Mouse (Mus musculus) G1E (cell line): Measurements from ENCODE around the gene Hoxd13. TPM values are rescaled to one million over a fixed set of nuclear protein-coding genes. Genes with fewer than 3 reads are reported as not detected.

Source experiments
- ATAC-seq: 2 replicates; pipeline ENCODE4 v1.8.0; 2016; ENCODE audit warnings: mild to moderate bottlenecking; ENCODE audit not compliant: insufficient number of reproducible peaks, poor library complexity, low FRiP score, severe bottlenecking; ENCODE audit errors: extremely low read depth
- DNase-seq: peaks from one replicate; pipeline ENCODE4 v3.0.0; 2012; ENCODE audit warnings: low spot score
- H3K27me3 ChIP-seq: 2 replicates; pipeline ENCODE4 v1.6.1; 2012; ENCODE audit warnings: mild to moderate bottlenecking, low read length, inconsistent platforms; ENCODE audit not compliant: insufficient read depth
- H3K36me3 ChIP-seq: replicated peaks from 2 replicates; pipeline ENCODE3; 2012; ENCODE audit warnings: mild to moderate bottlenecking, inconsistent platforms
- H3K4me1 ChIP-seq: 2 replicates; pipeline ENCODE4 v1.6.1; 2012; ENCODE audit warnings: low read depth, low read length, inconsistent platforms, mixed read lengths; ENCODE audit not compliant: insufficient read depth
- H3K4me3 ChIP-seq: 2 replicates; pipeline ENCODE4 v1.5.1; 2012; ENCODE audit warnings: low read depth, mild to moderate bottlenecking, inconsistent platforms, low read length, moderate library complexity, mixed read lengths
- H3K9me3 ChIP-seq: replicated peaks from 2 replicates; pipeline ENCODE4 v1.6.1; 2012; ENCODE audit warnings: inconsistent platforms
- CTCF ChIP-seq: IDR thresholded peaks from 2 replicates; pipeline ENCODE4 v1.5.1; 2012; ENCODE audit warnings: low read depth, low read length, inconsistent platforms, mixed read lengths
- GATA1 ChIP-seq: IDR thresholded peaks from 2 replicates; pipeline ENCODE4 v1.6.1; 2012; ENCODE audit warnings: borderline replicate concordance, low read length, inconsistent platforms, mixed read lengths
- GATA2 ChIP-seq: IDR thresholded peaks from 2 replicates; pipeline ENCODE4 v1.6.1; 2012; ENCODE audit warnings: low read depth, low read length, inconsistent platforms, borderline replicate concordance
- POLR2AphosphoS5 ChIP-seq: IDR thresholded peaks from 2 replicates; pipeline ENCODE4 v1.6.1; 2012; ENCODE audit warnings: low read depth, low read length, inconsistent platforms; ENCODE audit not compliant: insufficient replicate concordance
- TAL1 ChIP-seq: conservative IDR thresholded peaks from 2 replicates; pipeline ENCODE4 v1.6.1; 2012; ENCODE audit warnings: low read depth, low read length, inconsistent platforms, mixed read lengths
- polyA plus RNA-seq: library from polyadenylated mRNA; stranded (reverse); fragments of >175 nt; gene quantifications from 2 replicates; pipeline ENCODE4 v1.2.3, GENCODE M21; 2012
- total RNA-seq, 2 experiments: library from RNA; stranded (forward) in 1 of 2; stranded (reverse) in 1 of 2; fragments of 200-1000 nt in 1 of 2; fragments of >200 nt in 1 of 2; fragmentation: Nextera tagmentation in 1 of 2; gene quantifications; 2 replicates each; pipeline ENCODE4 v1.2.3; 2014 to 2017

The Hoxd13 gene
- total and polyA plus RNA-seq, 3 experiments: 0.05 TPM; not detected in 2

DNA sequence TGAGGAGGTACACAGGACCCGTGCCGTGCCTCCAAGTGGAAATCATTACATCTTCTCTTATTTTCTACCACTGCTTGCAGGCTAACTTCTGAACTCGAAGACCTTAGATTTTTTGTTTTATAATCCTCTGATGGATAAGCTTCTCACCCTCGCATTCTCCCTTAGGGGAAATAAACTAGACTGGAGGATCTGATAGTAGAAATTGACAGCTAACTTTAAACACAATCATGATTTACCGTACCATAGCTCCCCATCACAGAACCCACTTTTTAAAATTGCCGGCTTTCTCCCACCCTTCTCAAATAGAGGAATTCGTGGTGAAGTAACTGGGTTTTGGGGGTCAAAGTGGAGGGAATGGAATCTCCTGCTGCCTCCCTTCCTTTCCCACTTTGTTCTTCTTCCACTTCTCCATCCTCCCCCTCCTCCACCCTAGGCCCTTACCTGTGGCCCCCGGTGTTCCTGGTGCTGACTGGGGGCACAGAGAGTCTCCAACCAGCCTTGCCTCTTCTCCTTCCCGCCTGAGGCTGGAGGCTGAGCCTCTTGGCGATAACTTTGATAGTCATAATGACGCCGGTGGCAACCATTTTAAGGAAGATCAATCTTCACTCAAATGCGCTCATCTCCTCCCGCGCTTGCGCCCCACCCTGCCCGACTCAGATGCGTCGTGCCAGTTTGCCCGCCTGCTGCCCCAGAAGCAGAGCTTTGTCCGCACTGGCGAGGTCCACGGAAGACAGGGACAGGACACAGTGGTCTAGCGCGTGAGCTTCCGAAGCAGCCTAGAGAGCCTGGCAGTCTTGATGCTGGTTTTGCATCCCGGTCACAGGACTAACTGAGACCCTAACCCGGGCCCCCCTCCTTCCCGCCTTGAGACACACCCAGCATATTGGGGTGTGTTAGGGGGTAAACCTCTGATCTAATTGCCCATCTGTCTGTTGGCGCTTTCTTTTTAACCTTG lies 7.4 kb upstream of the Hoxd13 start:
- TF ChIP-seq POLR2AphosphoS5 (no peak), GATA2 (no peak), TAL1 (no peak), GATA1 (no peak), CTCF (no peak)
- DNase-seq (no peak), ATAC-seq (no peak)
- Histone ChIP-seq H3K4me3 (no peak overlapping the region), H3K36me3 (no peaks in the 10 kb centered on the region), H3K9me3 (peaks cover 18% of the 10 kb centered on the region), H3K27me3 (peaks cover 50% of the 10 kb centered on the region), H3K4me1 (no peaks in the 10 kb centered on the region)

DNA sequence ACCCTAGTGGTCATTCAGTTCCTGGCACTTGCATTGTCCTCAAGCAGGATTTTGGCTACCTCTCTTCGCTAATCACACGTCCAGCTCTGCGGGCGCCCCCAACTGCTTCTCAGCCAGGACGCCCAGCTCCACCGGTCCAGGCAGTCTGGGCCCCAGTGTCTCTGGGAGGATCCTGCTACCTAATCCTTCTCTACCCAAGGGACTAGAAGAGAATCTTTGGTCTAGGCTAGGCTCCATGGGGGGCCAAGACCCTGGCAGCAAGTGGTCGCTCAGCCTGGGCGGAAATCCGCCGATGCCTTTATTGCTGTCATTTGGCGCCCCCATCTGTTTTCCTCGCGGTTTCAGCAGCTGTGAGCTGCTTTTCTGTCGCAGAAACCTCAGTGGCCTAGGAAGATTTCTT lies 6.4 kb upstream of the Hoxd13 start:
- peaks cover 46% of the 10 kb centered on the region for H3K27me3 ChIP-seq
- peaks cover 13% of the 10 kb centered on the region for H3K9me3 ChIP-seq
- H3K4me1 ChIP-seq: no peaks in the 10 kb centered on the region
- no peaks in the 10 kb centered on the region for H3K36me3 ChIP-seq
- TF ChIP-seq GATA2: no peak
- no peak for TF ChIP-seq GATA1
- no peak for TF ChIP-seq CTCF
- TF ChIP-seq TAL1: no peak
- H3K4me3 ChIP-seq: no peak overlapping the region
- ATAC-seq: no peak
- no peak for DNase-seq

GRCm38 (mm10) chr2:74663291-74663925 lies 4.7 kb upstream of the Hoxd13 start:
- Histone ChIP-seq H3K27me3 (peaks cover 48% of the 10 kb centered on the region), H3K36me3 (no peaks in the 10 kb centered on the region), H3K4me3 (no peak overlapping the region), H3K9me3 (peaks cover 10% of the 10 kb centered on the region), H3K4me1 (no peaks in the 10 kb centered on the region)
- TF ChIP-seq GATA2: no peak
- no peak for TF ChIP-seq GATA1
- TF ChIP-seq POLR2AphosphoS5: no peak
- TF ChIP-seq TAL1: no peak
- TF ChIP-seq CTCF: no peak
- no peak for ATAC-seq
- no peak for DNase-seq

- DNase-seq (no peak), ATAC-seq (no peak)
- H3K4me3 ChIP-seq: no peak overlapping the region
- peaks cover 40% of the 10 kb centered on the region for H3K27me3 ChIP-seq
- no peaks in the 10 kb centered on the region; the same call in 1 of the 2 replicates for H3K4me1 ChIP-seq
- H3K36me3 ChIP-seq: no peaks in the 10 kb centered on the region
- peaks cover 9% of the 10 kb centered on the region for H3K9me3 ChIP-seq
- TF ChIP-seq POLR2AphosphoS5: no peak
- TF ChIP-seq CTCF: no peak
- no peak for TF ChIP-seq GATA2
- TF ChIP-seq GATA1: no peak
- no peak for TF ChIP-seq TAL1
Observed at GRCm38 (mm10) chr2:74666411-74666810, 1.7 kb upstream of the Hoxd13 start.

DNA sequence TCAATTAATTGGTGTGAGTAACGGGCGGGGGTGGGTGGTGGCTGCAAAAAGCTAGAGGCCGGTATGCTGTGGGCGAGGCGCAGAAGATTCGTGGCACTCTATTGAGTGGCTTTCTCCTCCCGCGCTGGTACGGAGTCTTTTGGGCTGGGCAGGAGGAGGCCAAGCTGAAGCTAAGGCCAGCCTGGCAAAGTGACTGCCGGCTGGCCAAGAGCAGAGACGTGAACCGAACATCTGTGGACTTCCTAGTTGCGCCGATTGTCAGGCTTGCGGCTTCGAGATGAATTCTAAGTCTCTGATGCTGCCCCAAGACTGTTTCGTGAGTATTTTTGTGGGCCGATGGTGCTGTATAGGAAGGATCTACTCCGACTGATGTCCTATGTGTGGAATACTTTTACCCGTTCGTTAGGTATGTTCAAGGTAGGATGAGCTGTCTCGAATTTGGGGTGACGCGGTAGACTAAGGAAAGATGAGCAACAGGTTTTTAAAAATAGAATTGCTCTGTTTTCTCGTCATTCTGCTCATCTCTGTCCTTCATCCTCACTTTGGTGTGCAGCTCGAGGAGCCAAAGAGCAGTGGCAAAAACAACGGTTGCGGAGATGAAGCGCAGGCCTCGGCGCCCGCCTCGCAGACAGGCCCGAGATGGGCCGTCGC lies 794 bp upstream of the Hoxd13 start:
- H3K9me3 ChIP-seq: peaks cover 9% of the 10 kb centered on the region
- H3K27me3 ChIP-seq: peaks cover 34% of the 10 kb centered on the region
- H3K4me1 ChIP-seq: peaks cover 3% of the 10 kb centered on the region
- TF ChIP-seq TAL1 (no peak), GATA2 (no peak), POLR2AphosphoS5 (no peak), CTCF (no peak), GATA1 (no peak)
- no peaks in the 10 kb centered on the region for H3K36me3 ChIP-seq
- DNase-seq (no peak), ATAC-seq (no peak)
- no peak overlapping the region for H3K4me3 ChIP-seq
